Mouse (Mus musculus): ENCODE measurements around the gene Txlnb. TPM values are rescaled to one million over a fixed set of nuclear protein-coding genes. Genes with fewer than 3 reads are reported as not detected.
"Not testable (repeated sequence)": the region's sequence is repeated elsewhere in the genome, so short reads cannot be mapped to it uniquely, and the experiment has no call there.

Txlnb gene
- polyA plus RNA-seq, 2 experiments = 3.9 to 5.7 TPM

GRCm38 (mm10) chr10:17762946-17763345, 33.1 kb upstream of the Txlnb start:
- H3K27me3 ChIP-seq (ENCODE audit: control insufficient read depth, insufficient read depth, low read length) = no peaks in the 10 kb centered on the region
- 96% methylated on average over 8 of the region's 8 CpGs for WGBS
- H3K27ac ChIP-seq (replicated peaks; ENCODE audit: low read depth, low read length) = no peak overlapping the region
- no peak for TF ChIP-seq POLR2A (IDR thresholded peaks at IDR 0.05; ENCODE audit: borderline replicate concordance, extremely low read depth, insufficient read depth, insufficient read length)
- ATAC-seq (ENCODE audit: low FRiP score, low read depth) (no peak), DNase-seq (ENCODE audit: low spot score) (no peak)
- H3K9ac ChIP-seq (ENCODE audit: low read depth, low read length, severe bottlenecking) = no peak overlapping the region
- no peaks in the 10 kb centered on the region for H3K4me1 ChIP-seq (ENCODE audit: control insufficient read depth, insufficient read depth, low read length)
- no peaks in the 10 kb centered on the region for H3K9me3 ChIP-seq (ENCODE audit: control insufficient read depth, low read length)
- H3K4me2 ChIP-seq (replicated peaks; ENCODE audit: low read depth, low read length, severe bottlenecking) = no peak overlapping the region
- no peaks in the 10 kb centered on the region for H3K36me3 ChIP-seq (ENCODE audit: control insufficient read depth, insufficient read depth, low read length)
- no peak overlapping the region for H3K4me3 ChIP-seq (replicated peaks; ENCODE audit: low read length)

GRCm38 (mm10) chr10:17769856-17770255, 26.2 kb upstream of the Txlnb start:
- TF ChIP-seq POLR2A (IDR thresholded peaks at IDR 0.05; ENCODE audit: borderline replicate concordance, extremely low read depth, insufficient read depth, insufficient read length) = no peak
- Histone ChIP-seq H3K4me3 (replicated peaks; ENCODE audit: low read length) (no peak overlapping the region), H3K27ac (replicated peaks; ENCODE audit: low read depth, low read length) (no peak overlapping the region), H3K4me2 (replicated peaks; ENCODE audit: low read depth, low read length, severe bottlenecking) (no peak overlapping the region), H3K36me3 (ENCODE audit: control insufficient read depth, insufficient read depth, low read length) (no peaks in the 10 kb centered on the region), H3K4me1 (ENCODE audit: control insufficient read depth, insufficient read depth, low read length) (no peaks in the 10 kb centered on the region), H3K9me3 (ENCODE audit: control insufficient read depth, low read length) (no peaks in the 10 kb centered on the region), H3K27me3 (ENCODE audit: control insufficient read depth, insufficient read depth, low read length) (no peaks in the 10 kb centered on the region), H3K9ac (ENCODE audit: low read depth, low read length, severe bottlenecking) (no peak overlapping the region)
- DNase-seq (ENCODE audit: low spot score) (peak; percentile 67), ATAC-seq (ENCODE audit: low FRiP score, low read depth) (no peak)
- 39% methylated on average over 5 of the region's 5 CpGs for WGBS

GRCm38 (mm10) chr10:17772364-17772763, 23.7 kb upstream of the Txlnb start:
- no peak overlapping the region for H3K9ac ChIP-seq (ENCODE audit: low read depth, low read length, severe bottlenecking)
- H3K4me2 ChIP-seq (replicated peaks; ENCODE audit: low read depth, low read length, severe bottlenecking) = no peak overlapping the region
- ATAC-seq (ENCODE audit: low FRiP score, low read depth) = no peak
- no peaks in the 10 kb centered on the region for H3K27me3 ChIP-seq (ENCODE audit: control insufficient read depth, insufficient read depth, low read length)
- no peaks in the 10 kb centered on the region for H3K4me1 ChIP-seq (ENCODE audit: control insufficient read depth, insufficient read depth, low read length)
- H3K36me3 ChIP-seq (ENCODE audit: control insufficient read depth, insufficient read depth, low read length) = no peaks in the 10 kb centered on the region
- WGBS = 86% methylated on average over 10 of the region's 10 CpGs
- no peaks in the 10 kb centered on the region for H3K9me3 ChIP-seq (ENCODE audit: control insufficient read depth, low read length)
- no peak for DNase-seq (ENCODE audit: low spot score)
- H3K27ac ChIP-seq (replicated peaks; ENCODE audit: low read depth, low read length) = no peak overlapping the region
- no peak overlapping the region for H3K4me3 ChIP-seq (replicated peaks; ENCODE audit: low read length)
- TF ChIP-seq POLR2A (IDR thresholded peaks at IDR 0.05; ENCODE audit: borderline replicate concordance, extremely low read depth, insufficient read depth, insufficient read length) = no peak

GRCm38 (mm10) chr10:17774366-17774765, 21.7 kb upstream of the Txlnb start:
- TF ChIP-seq POLR2A (IDR thresholded peaks at IDR 0.05; ENCODE audit: borderline replicate concordance, extremely low read depth, insufficient read depth, insufficient read length) = no peak
- no peak for ATAC-seq (ENCODE audit: low FRiP score, low read depth)
- H3K27me3 ChIP-seq (ENCODE audit: control insufficient read depth, insufficient read depth, low read length) = no peaks in the 10 kb centered on the region
- no peak for DNase-seq (ENCODE audit: low spot score)
- no peak overlapping the region for H3K9ac ChIP-seq (ENCODE audit: low read depth, low read length, severe bottlenecking)
- H3K4me3 ChIP-seq (replicated peaks; ENCODE audit: low read length) = no peak overlapping the region
- H3K9me3 ChIP-seq (ENCODE audit: control insufficient read depth, low read length) = no peaks in the 10 kb centered on the region
- WGBS = 79% methylated on average over 3 of the region's 3 CpGs
- no peak overlapping the region for H3K27ac ChIP-seq (replicated peaks; ENCODE audit: low read depth, low read length)
- no peak overlapping the region for H3K4me2 ChIP-seq (replicated peaks; ENCODE audit: low read depth, low read length, severe bottlenecking)
- no peaks in the 10 kb centered on the region for H3K36me3 ChIP-seq (ENCODE audit: control insufficient read depth, insufficient read depth, low read length)
- H3K4me1 ChIP-seq (ENCODE audit: control insufficient read depth, insufficient read depth, low read length) = no peaks in the 10 kb centered on the region

GRCm38 (mm10) chr10:17775079-17775478, 20.9 kb upstream of the Txlnb start:
- WGBS = 67% methylated on average over 4 of the region's 4 CpGs

GRCm38 (mm10) chr10:17776684-17777083, 19.3 kb upstream of the Txlnb start:
- not testable (repeated sequence) for DNase-seq (ENCODE audit: low spot score); H3K27me3 ChIP-seq (ENCODE audit: control insufficient read depth, insufficient read depth, low read length); H3K36me3 ChIP-seq (ENCODE audit: control insufficient read depth, insufficient read depth, low read length); ATAC-seq (ENCODE audit: low FRiP score, low read depth); H3K27ac ChIP-seq (replicated peaks; ENCODE audit: low read depth, low read length); H3K9ac ChIP-seq (ENCODE audit: low read depth, low read length, severe bottlenecking); H3K4me1 ChIP-seq (ENCODE audit: control insufficient read depth, insufficient read depth, low read length); H3K4me3 ChIP-seq (replicated peaks; ENCODE audit: low read length); H3K9me3 ChIP-seq (ENCODE audit: control insufficient read depth, low read length); H3K4me2 ChIP-seq (replicated peaks; ENCODE audit: low read depth, low read length, severe bottlenecking)
- 75% methylated on average over 4 of the region's 4 CpGs for WGBS

More at GRCm38 (mm10) chr10:17775079-17775478, 20.9 kb upstream of the Txlnb start:
- H3K27me3 ChIP-seq (ENCODE audit: control insufficient read depth, insufficient read depth, low read length) = no peaks in the 10 kb centered on the region
- no peak overlapping the region for H3K4me2 ChIP-seq (replicated peaks; ENCODE audit: low read depth, low read length, severe bottlenecking)
- no peaks in the 10 kb centered on the region for H3K36me3 ChIP-seq (ENCODE audit: control insufficient read depth, insufficient read depth, low read length)
- no peak for DNase-seq (ENCODE audit: low spot score)
- H3K9ac ChIP-seq (ENCODE audit: low read depth, low read length, severe bottlenecking) = no peak overlapping the region
- no peak overlapping the region for H3K4me3 ChIP-seq (replicated peaks; ENCODE audit: low read length)
- TF ChIP-seq POLR2A (IDR thresholded peaks at IDR 0.05; ENCODE audit: borderline replicate concordance, extremely low read depth, insufficient read depth, insufficient read length) = no peak
- H3K9me3 ChIP-seq (ENCODE audit: control insufficient read depth, low read length) = no peaks in the 10 kb centered on the region
- H3K4me1 ChIP-seq (ENCODE audit: control insufficient read depth, insufficient read depth, low read length) = no peaks in the 10 kb centered on the region
- H3K27ac ChIP-seq (replicated peaks; ENCODE audit: low read depth, low read length) = no peak overlapping the region
- no peak for ATAC-seq (ENCODE audit: low FRiP score, low read depth)
